Mouse (Mus musculus): ENCODE data around the gene Susd6. TPM values are rescaled to one million over a fixed set of nuclear protein-coding genes. Genes with fewer than 3 reads are reported as not detected.

The Susd6 gene
- polyA plus RNA-seq, 1 experiment from 2014 or later, result 14.3 TPM

DNA sequence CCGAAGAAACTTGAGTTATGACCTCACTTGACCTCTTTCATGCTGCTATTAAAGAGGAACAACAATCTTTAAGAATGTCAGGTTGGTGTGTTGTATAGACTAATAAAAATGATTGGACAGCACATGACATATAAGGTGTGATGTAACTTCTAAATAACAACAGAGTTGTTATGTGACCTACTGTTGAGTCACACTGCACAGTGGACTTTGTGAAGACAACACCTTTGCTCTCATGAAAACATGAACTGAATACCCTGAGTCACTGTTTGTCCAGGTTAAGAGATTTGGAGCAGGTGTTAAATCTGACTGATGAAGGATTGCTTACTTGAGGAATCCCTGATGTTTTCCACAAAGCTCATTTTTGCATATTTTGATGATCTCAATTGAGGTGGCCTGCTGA, 42.0 kb downstream of the Susd6 start:
- DNase-seq (no peak), ATAC-seq (ENCODE audit: low FRiP score, low TSS enrichment) (no peak)
- H3K4me1 ChIP-seq (ENCODE audit: control insufficient read depth, insufficient read depth, low read length), result no peaks in the 10 kb centered on the region
- no peaks in the 10 kb centered on the region for H3K9me3 ChIP-seq (ENCODE audit: control insufficient read depth, low read length)
- H3K27me3 ChIP-seq (ENCODE audit: control insufficient read depth, insufficient read depth, low read length), result no peaks in the 10 kb centered on the region
- no peak overlapping the region for H3K4me3 ChIP-seq (replicated peaks; ENCODE audit: low read depth, low read length)
- H3K4me2 ChIP-seq (ENCODE audit: low read length), result no peak overlapping the region
- H3K9ac ChIP-seq (replicated peaks; ENCODE audit: low read length), result no peak overlapping the region
- H3K27ac ChIP-seq (replicated peaks; ENCODE audit: low read depth, low read length), result no peak overlapping the region
- 85% methylated on average over 1 of the region's 1 CpGs for WGBS
- H3K36me3 ChIP-seq (ENCODE audit: control insufficient read depth, insufficient read depth, low read length), result peaks cover 5% of the 10 kb centered on the region; the same call in 1 of the 2 replicates

DNA sequence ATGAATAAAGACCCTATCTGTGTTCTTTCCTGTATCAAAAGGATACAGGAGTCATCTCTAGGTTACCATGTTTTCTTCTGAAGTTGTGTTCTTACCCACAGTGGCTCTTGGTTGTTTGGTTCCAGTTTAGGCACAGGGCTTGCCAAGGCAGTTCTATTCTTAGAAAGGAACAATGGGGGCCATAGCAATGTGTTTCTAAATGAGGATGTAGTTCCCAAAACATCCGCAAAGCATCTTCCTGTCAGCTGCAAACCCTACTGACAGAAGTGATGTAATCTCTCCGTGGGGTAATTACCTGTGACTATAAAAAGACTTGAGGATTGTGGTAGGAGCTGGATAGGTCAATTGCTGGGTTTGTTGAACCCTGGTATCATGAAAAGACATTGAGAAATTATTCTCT, 43.2 kb downstream of the Susd6 start:
- WGBS, result 84% methylated on average over 2 of the region's 2 CpGs
- no peaks in the 10 kb centered on the region for H3K27me3 ChIP-seq (ENCODE audit: control insufficient read depth, insufficient read depth, low read length)
- H3K4me2 ChIP-seq (ENCODE audit: low read length), result no peak overlapping the region
- DNase-seq (no peak), ATAC-seq (ENCODE audit: low FRiP score, low TSS enrichment) (no peak)
- H3K36me3 ChIP-seq (ENCODE audit: control insufficient read depth, insufficient read depth, low read length), result peaks cover 5% of the 10 kb centered on the region; the same call in 1 of the 2 replicates
- H3K9ac ChIP-seq (replicated peaks; ENCODE audit: low read length), result no peak overlapping the region
- H3K9me3 ChIP-seq (ENCODE audit: control insufficient read depth, low read length), result no peaks in the 10 kb centered on the region
- H3K4me1 ChIP-seq (ENCODE audit: control insufficient read depth, insufficient read depth, low read length), result no peaks in the 10 kb centered on the region
- H3K4me3 ChIP-seq (replicated peaks; ENCODE audit: low read depth, low read length), result no peak overlapping the region
- no peak overlapping the region for H3K27ac ChIP-seq (replicated peaks; ENCODE audit: low read depth, low read length)

DNA sequence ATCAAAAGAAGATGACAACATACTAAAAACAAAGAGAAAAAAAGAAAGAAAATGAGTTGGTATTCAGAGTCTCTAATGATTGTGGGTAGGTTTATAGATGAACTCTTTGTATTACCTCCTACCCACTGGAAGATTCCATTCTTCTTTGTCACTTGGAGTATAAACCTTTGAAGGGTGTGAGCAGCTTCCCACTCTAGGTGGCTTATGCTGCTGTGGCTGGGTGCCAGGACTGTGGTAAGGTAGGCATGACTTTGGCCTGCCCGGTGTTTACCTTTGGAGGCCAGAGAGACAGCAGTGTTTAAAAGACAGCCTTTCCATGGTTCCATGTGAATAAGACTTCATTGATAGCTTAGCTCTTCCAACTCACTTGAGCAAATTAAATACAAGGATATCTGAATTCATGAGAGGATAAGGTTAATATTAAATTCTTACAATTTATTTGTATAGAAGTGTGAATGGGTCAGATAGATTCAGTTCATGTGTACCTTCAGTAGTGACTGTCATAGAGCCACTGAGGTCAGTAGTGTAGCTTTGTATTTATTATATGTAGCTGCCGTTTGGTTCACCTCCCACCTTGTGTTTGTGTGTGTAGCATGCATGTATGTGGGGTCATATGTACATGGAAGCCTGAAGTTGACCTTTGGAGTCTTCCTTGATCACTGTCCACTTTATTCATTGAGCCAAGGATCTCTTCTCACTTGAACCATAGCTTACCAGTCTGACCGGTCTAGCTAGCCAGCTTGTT, 44.0 kb downstream of the Susd6 start:
- Histone ChIP-seq H3K4me2 (ENCODE audit: low read length) (no peak overlapping the region), H3K27me3 (ENCODE audit: control insufficient read depth, insufficient read depth, low read length) (no peaks in the 10 kb centered on the region), H3K27ac (replicated peaks; ENCODE audit: low read depth, low read length) (no peak overlapping the region), H3K9me3 (ENCODE audit: control insufficient read depth, low read length) (no peaks in the 10 kb centered on the region), H3K4me1 (ENCODE audit: control insufficient read depth, insufficient read depth, low read length) (no peaks in the 10 kb centered on the region), H3K9ac (replicated peaks; ENCODE audit: low read length) (no peak overlapping the region), H3K4me3 (replicated peaks; ENCODE audit: low read depth, low read length) (no peak overlapping the region), H3K36me3 (ENCODE audit: control insufficient read depth, insufficient read depth, low read length) (peaks cover 3% of the 10 kb centered on the region; the same call in 1 of the 2 replicates)
- ATAC-seq (ENCODE audit: low FRiP score, low TSS enrichment) (no peak), DNase-seq (no peak)
- 94% methylated on average over 3 of the region's 3 CpGs for WGBS

DNA sequence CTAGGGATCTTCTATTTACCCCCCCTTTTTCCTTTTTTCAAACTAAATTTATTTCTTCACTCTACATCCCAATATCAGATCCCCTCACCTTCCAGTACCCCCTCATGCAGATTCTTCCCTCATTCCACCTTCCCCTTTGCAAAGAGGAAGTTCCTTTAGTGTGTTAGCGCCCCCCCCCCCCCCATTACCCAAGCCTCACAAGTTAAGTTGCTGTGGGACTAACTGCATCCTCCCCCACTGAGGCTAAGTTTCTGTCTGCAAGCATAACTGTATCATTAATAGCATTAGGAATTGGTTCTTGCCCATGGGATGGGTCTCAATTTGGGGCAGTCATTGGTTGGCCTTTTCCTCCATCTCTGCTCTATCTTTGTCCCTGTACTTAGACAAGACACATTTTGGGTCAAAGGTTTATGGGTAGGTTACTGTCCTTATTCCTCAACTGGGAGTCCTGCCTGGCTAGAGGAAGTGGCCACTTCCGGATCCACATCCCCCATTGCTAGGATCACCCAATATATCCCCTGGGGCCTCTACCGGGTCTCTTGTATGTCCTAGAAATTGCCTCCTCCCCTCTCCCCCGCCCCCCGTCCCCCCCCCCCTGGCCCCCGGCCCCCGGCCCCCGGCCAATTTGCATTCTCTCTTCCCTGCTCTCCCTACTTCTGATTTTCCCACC, 44.7 kb downstream of the Susd6 start:
- Histone ChIP-seq H3K9ac (replicated peaks; ENCODE audit: low read length) (no peak overlapping the region), H3K4me1 (ENCODE audit: control insufficient read depth, insufficient read depth, low read length) (no peaks in the 10 kb centered on the region), H3K36me3 (ENCODE audit: control insufficient read depth, insufficient read depth, low read length) (no peaks in the 10 kb centered on the region), H3K4me2 (ENCODE audit: low read length) (no peak overlapping the region), H3K9me3 (ENCODE audit: control insufficient read depth, low read length) (no peaks in the 10 kb centered on the region), H3K27ac (replicated peaks; ENCODE audit: low read depth, low read length) (no peak overlapping the region), H3K27me3 (ENCODE audit: control insufficient read depth, insufficient read depth, low read length) (no peaks in the 10 kb centered on the region), H3K4me3 (replicated peaks; ENCODE audit: low read depth, low read length) (no peak overlapping the region)
- DNase-seq (no peak), ATAC-seq (ENCODE audit: low FRiP score, low TSS enrichment) (no peak)
- WGBS, result 92% methylated on average over 7 of the region's 8 CpGs

DNA sequence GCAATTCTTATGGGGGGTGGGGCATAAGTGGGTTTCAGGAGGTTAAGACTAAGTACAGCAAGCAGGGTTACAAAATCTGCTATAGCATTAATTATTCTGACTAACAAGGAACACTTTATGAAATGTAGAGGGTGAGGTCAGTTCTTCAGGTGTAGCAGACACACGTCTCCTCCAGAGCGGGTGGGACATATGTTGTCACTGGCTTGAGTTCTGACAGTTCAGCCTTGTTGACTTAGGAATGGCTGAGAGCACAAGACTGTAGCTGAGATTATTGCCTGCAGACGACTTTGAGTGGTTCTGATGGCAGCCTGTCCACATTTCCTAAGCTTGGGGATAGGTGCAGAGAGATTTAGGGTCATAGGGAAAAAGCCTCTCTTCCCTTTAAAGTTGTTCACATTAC, 47.3 kb downstream of the Susd6 start:
- no peak overlapping the region for H3K27ac ChIP-seq (replicated peaks; ENCODE audit: low read depth, low read length)
- H3K4me2 ChIP-seq (ENCODE audit: low read length), result no peak overlapping the region
- H3K36me3 ChIP-seq (ENCODE audit: control insufficient read depth, insufficient read depth, low read length), result no peaks in the 10 kb centered on the region
- no peak for ATAC-seq (ENCODE audit: low FRiP score, low TSS enrichment)
- no peaks in the 10 kb centered on the region for H3K27me3 ChIP-seq (ENCODE audit: control insufficient read depth, insufficient read depth, low read length)
- 79% methylated on average over 3 of the region's 3 CpGs for WGBS
- H3K9me3 ChIP-seq (ENCODE audit: control insufficient read depth, low read length), result no peaks in the 10 kb centered on the region
- no peak overlapping the region for H3K4me3 ChIP-seq (replicated peaks; ENCODE audit: low read depth, low read length)
- no peaks in the 10 kb centered on the region for H3K4me1 ChIP-seq (ENCODE audit: control insufficient read depth, insufficient read depth, low read length)
- H3K9ac ChIP-seq (replicated peaks; ENCODE audit: low read length), result no peak overlapping the region
- DNase-seq, result no peak

DNA sequence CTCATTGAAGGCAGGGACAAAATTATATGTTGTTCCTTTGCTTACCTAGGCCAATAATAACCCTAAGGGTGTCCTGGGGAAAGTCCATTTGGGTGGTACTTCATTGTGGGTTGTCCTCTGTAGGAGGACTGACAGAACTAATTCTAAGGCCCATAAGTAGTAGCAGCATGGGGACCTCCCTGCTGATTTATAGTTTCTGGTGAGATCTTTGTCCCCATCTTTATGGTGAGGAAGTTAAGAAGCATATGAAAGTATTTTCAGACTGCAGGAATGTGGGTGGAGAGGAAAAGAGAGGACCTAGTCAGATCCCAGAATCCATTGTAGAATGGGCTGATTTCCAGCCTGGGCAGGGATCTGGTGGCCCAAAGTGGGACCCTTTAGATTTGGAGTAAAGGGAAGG, 48.0 kb downstream of the Susd6 start:
- no peak overlapping the region for H3K27ac ChIP-seq (replicated peaks; ENCODE audit: low read depth, low read length)
- ATAC-seq (ENCODE audit: low FRiP score, low TSS enrichment), result no peak
- no peaks in the 10 kb centered on the region for H3K27me3 ChIP-seq (ENCODE audit: control insufficient read depth, insufficient read depth, low read length)
- no peak overlapping the region for H3K9ac ChIP-seq (replicated peaks; ENCODE audit: low read length)
- H3K36me3 ChIP-seq (ENCODE audit: control insufficient read depth, insufficient read depth, low read length), result no peaks in the 10 kb centered on the region
- no peak for DNase-seq
- H3K4me1 ChIP-seq (ENCODE audit: control insufficient read depth, insufficient read depth, low read length), result 0 out of 2 replicates have a peak, but pooled peaks cover 2% of the 10 kb centered on the region
- no peaks in the 10 kb centered on the region for H3K9me3 ChIP-seq (ENCODE audit: control insufficient read depth, low read length)
- no peak overlapping the region for H3K4me3 ChIP-seq (replicated peaks; ENCODE audit: low read depth, low read length)
- H3K4me2 ChIP-seq (ENCODE audit: low read length), result no peak overlapping the region

DNA sequence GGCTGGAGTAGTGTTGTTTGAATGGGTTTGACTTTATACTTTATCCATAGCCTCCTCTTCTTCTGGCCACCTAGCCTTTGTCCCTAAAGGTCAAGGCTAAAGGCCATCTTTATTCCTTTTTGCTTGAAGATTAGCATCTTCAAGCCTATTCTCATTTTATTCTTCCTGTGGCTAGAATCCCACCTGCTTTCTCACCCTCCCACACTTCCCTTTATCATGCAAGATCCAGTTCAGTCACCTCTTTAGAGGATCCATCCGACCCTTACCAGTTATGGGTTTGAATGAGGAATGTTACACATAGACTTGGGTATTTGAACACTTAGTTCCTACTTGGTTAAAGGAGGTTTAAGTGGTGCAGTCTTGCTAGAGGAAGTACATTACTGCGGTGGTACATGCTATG, 48.5 kb downstream of the Susd6 start:
- no peak overlapping the region for H3K4me3 ChIP-seq (replicated peaks; ENCODE audit: low read depth, low read length)
- ATAC-seq (ENCODE audit: low FRiP score, low TSS enrichment), result no peak

DNA sequence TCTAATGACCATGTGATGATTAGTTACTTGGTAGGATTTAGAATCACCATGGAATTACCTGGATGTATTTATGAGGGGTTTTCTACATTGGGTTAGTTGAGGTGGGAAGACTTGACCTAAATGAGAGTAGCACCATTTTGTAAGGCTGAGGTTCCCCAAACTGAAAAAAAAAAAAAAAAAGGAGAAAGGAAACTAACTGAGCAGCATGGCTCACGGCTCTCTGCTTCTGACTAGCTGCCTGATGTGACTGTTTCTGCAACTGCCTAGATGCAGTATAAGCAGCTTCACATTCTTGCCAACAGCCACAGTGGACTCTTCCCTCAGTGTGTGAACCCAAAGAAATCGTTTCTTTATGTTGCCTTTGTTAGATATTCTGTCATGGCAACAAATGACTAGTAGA, 49.3 kb downstream of the Susd6 start:
- ATAC-seq (ENCODE audit: low FRiP score, low TSS enrichment) (no peak), DNase-seq (no peak)
- H3K4me1 ChIP-seq (ENCODE audit: control insufficient read depth, insufficient read depth, low read length), result peaks cover 12% of the 10 kb centered on the region; the same call in 1 of the 2 replicates
- H3K27ac ChIP-seq (replicated peaks; ENCODE audit: low read depth, low read length), result no peak overlapping the region
- no peaks in the 10 kb centered on the region for H3K27me3 ChIP-seq (ENCODE audit: control insufficient read depth, insufficient read depth, low read length)
- H3K36me3 ChIP-seq (ENCODE audit: control insufficient read depth, insufficient read depth, low read length), result no peaks in the 10 kb centered on the region
- WGBS, result 74% methylated on average over 2 of the region's 2 CpGs
- no peak overlapping the region for H3K4me2 ChIP-seq (ENCODE audit: low read length)
- no peak overlapping the region for H3K9ac ChIP-seq (replicated peaks; ENCODE audit: low read length)
- no peak overlapping the region for H3K4me3 ChIP-seq (replicated peaks; ENCODE audit: low read depth, low read length)
- no peaks in the 10 kb centered on the region for H3K9me3 ChIP-seq (ENCODE audit: control insufficient read depth, low read length)

More for the DNA sequence above, 48.5 kb downstream of the Susd6 start:
- Histone ChIP-seq H3K9ac (replicated peaks; ENCODE audit: low read length) (no peak overlapping the region), H3K27ac (replicated peaks; ENCODE audit: low read depth, low read length) (no peak overlapping the region), H3K27me3 (ENCODE audit: control insufficient read depth, insufficient read depth, low read length) (no peaks in the 10 kb centered on the region), H3K4me1 (ENCODE audit: control insufficient read depth, insufficient read depth, low read length) (peaks cover 6% of the 10 kb centered on the region; the same call in 1 of the 2 replicates), H3K4me2 (ENCODE audit: low read length) (no peak overlapping the region), H3K36me3 (ENCODE audit: control insufficient read depth, insufficient read depth, low read length) (no peaks in the 10 kb centered on the region), H3K9me3 (ENCODE audit: control insufficient read depth, low read length) (no peaks in the 10 kb centered on the region)
- WGBS, result 80% methylated on average over 2 of the region's 2 CpGs
- DNase-seq, result no peak

DNA sequence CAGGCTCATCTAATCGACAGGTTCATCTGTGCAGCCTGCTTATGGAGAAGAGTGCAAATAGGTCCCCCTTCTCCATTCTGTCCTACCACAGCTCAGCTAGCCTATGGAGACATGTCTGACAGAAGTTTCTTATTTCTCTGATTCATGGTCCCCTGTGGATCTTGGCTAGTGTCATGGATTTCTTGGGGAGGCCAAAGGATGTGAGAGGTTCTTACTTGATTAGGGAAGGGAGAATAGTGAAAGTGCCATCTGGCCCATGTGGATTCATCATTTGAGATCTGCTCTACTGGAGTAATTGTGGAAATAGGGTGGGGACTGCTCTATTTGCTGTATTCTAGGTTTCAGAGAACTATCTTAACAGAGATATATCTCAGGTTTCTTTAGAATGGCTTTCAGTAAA, 51.3 kb downstream of the Susd6 start:
- DNase-seq (no peak), ATAC-seq (ENCODE audit: low FRiP score, low TSS enrichment) (no peak)
- H3K27me3 ChIP-seq (ENCODE audit: control insufficient read depth, insufficient read depth, low read length), result no peaks in the 10 kb centered on the region
- no peak overlapping the region for H3K27ac ChIP-seq (replicated peaks; ENCODE audit: low read depth, low read length)
- no peak overlapping the region for H3K9ac ChIP-seq (replicated peaks; ENCODE audit: low read length)
- H3K36me3 ChIP-seq (ENCODE audit: control insufficient read depth, insufficient read depth, low read length), result no peaks in the 10 kb centered on the region
- 88% methylated on average over 1 of the region's 1 CpGs for WGBS
- H3K4me1 ChIP-seq (ENCODE audit: control insufficient read depth, insufficient read depth, low read length), result peaks cover 12% of the 10 kb centered on the region; the same call in 1 of the 2 replicates
- no peaks in the 10 kb centered on the region for H3K9me3 ChIP-seq (ENCODE audit: control insufficient read depth, low read length)
- no peak overlapping the region for H3K4me2 ChIP-seq (ENCODE audit: low read length)
- H3K4me3 ChIP-seq (replicated peaks; ENCODE audit: low read depth, low read length), result no peak overlapping the region
